Mouse (Mus musculus) myocyte (in vitro differentiated cells): ENCODE measurements around the gene Kcnq4.

Experiments used
- E2F4 ChIP-seq: IDR thresholded peaks from one replicate; pipeline ENCODE4 v1.6.1; 2011; ENCODE audit warnings: mild to moderate bottlenecking, control low read depth, moderate library complexity; ENCODE audit not compliant: insufficient read depth
- MAX ChIP-seq: IDR thresholded peaks from one replicate; pipeline ENCODE4 v1.6.1; 2011; ENCODE audit warnings: low read depth, mild to moderate bottlenecking, control low read depth
- MYOG ChIP-seq, 3 experiments: IDR thresholded peaks; one replicate each; pipeline ENCODE4 v1.6.1; 2011; ENCODE audit warnings: control low read depth in 2 of 3, low read depth in 2 of 3, mild to moderate bottlenecking in 2 of 3; ENCODE audit not compliant: insufficient read length in 2 of 3, control insufficient read depth in 1 of 3, insufficient read depth in 1 of 3
- POLR2A ChIP-seq: IDR thresholded peaks from one replicate; pipeline ENCODE4 v1.6.1; 2011; ENCODE audit warnings: low read depth, mild to moderate bottlenecking, control low read depth, moderate library complexity; ENCODE audit not compliant: insufficient read length
- REST ChIP-seq: IDR thresholded peaks from one replicate; pipeline ENCODE4 v1.6.1; 2011; ENCODE audit warnings: mild to moderate bottlenecking, control low read depth, moderate library complexity; ENCODE audit not compliant: insufficient read depth, insufficient read length
- SRF ChIP-seq: IDR thresholded peaks from one replicate; pipeline ENCODE4 v1.6.1; 2011; ENCODE audit warnings: low read depth; ENCODE audit not compliant: control insufficient read depth, insufficient read length
- TCF12 ChIP-seq: IDR thresholded peaks from one replicate; pipeline ENCODE4 v1.6.1; 2011; ENCODE audit warnings: mild to moderate bottlenecking, control low read depth; ENCODE audit not compliant: poor library complexity, insufficient read depth, severe bottlenecking
- USF1 ChIP-seq: IDR thresholded peaks from one replicate; pipeline ENCODE4 v1.6.1; 2011; ENCODE audit warnings: low read depth, mild to moderate bottlenecking, control low read depth, moderate library complexity

DNA sequence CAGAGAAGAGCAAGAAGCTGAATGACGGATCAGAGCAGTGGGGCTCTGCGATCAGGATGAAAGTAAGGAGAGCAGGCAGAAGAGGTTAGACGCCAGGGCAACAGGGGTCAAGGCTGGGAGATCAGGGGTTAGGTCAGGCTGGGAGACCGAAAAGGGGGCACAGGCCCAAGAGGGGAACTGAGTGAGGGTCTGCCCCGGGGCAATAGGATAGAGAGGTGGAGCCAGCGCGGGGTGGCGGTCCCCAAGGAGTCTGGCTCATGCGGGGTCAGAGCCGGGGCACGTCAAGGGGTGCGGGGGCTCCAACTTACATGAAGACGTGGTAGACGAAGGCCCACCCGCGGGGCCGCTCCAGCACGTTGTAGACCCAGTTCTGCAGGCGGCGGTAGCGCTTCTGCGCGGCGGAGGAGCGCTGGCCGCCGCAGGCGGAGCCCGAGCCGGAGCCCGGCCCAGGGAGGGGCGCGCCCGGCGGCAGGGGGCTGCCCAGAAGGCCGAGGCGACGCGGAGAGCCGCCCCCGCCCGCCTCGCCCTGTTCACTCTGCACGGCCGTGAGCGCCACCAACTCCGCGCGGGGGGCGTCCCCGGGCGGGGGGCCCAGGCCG is 1.8 kb downstream of the Kcnq4 start:
- no peak for TF ChIP-seq SRF
- TF ChIP-seq POLR2A, result no peak
- TF ChIP-seq USF1, result no peak
- TF ChIP-seq E2F4, result no peak
- no peak for TF ChIP-seq TCF12
- no peak for TF ChIP-seq MAX
- no peak for TF ChIP-seq MYOG (IDR thresholded peaks at IDR 0.05; ENCODE audit: control insufficient read depth in 1 of 3, insufficient read depth in 1 of 3, insufficient read length in 2 of 3, low read depth in 2 of 3)
- TF ChIP-seq REST, result no peak
